Mouse (Mus musculus): ENCODE measurements at regions not wholly inside any gene's neighbourhood (a gene's known extent, or its start where the extent isn't known, plus 50 kb on each side); places are given as distances from the start of the nearest gene placed in this dataset.

DNA sequence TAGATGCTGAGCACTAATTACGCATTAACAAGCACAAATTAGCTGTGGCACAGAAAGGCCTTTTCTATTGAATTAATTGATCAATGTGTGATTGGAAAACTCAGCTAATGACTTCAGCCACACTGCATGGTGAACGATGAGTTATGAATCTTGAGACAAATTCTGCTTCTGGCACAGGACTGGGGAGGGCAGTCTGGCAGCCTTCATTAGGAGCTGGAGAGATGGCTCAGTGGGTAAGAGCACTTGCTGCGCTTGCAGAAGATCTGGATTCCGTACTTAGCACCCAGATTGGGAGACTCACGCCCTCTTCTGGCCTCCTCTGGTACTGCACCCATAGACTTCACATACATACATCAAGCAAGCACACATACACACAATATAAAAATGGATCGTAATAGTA is 793.3 kb downstream of the Tmem132b start:
- no peak for DNase-seq (ENCODE audit: low spot score in 2 of 2)

DNA sequence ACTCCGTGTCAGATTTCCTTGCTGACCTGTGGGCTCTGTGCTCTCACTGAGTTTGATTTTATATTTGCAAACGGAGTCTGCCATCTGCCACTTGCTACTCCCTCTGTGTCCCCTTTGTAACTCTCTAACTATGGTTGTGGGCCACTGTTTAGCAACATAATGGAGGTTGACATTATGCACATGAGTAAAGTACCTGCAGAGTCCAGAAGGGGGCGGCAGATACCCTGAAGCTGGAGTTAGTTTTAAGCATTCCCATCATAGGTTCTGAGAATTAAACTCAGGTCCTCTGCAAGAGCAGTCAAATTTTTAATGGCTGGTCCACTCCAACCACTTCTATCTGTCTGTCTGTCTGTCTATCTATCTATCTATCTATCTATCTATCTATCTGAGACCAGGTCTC is 796.7 kb downstream of the Tmem132b start:
- DNase-seq (ENCODE audit: low spot score in 2 of 2) = no peak

DNA sequence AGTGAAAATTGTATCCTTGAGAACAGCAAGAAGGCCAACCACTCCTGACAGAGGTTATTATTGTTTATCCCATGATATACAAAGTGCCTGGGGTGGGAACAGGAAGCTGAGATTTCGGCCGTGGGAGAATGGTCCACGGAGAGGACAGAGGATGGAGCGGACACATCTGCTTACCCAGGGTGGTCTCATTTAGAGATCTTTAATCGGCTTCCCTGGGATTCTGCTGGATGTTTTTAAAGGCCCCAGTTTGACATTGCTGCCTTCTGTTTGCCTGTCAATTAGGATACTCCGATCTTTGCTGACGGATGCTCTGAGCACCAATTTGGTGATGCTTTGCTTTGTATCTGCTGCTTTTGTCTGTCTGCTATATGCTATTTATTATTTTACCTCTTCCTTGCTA is 803.5 kb downstream of the Tmem132b start:
- no peak for DNase-seq (ENCODE audit: low spot score in 2 of 2)

DNA sequence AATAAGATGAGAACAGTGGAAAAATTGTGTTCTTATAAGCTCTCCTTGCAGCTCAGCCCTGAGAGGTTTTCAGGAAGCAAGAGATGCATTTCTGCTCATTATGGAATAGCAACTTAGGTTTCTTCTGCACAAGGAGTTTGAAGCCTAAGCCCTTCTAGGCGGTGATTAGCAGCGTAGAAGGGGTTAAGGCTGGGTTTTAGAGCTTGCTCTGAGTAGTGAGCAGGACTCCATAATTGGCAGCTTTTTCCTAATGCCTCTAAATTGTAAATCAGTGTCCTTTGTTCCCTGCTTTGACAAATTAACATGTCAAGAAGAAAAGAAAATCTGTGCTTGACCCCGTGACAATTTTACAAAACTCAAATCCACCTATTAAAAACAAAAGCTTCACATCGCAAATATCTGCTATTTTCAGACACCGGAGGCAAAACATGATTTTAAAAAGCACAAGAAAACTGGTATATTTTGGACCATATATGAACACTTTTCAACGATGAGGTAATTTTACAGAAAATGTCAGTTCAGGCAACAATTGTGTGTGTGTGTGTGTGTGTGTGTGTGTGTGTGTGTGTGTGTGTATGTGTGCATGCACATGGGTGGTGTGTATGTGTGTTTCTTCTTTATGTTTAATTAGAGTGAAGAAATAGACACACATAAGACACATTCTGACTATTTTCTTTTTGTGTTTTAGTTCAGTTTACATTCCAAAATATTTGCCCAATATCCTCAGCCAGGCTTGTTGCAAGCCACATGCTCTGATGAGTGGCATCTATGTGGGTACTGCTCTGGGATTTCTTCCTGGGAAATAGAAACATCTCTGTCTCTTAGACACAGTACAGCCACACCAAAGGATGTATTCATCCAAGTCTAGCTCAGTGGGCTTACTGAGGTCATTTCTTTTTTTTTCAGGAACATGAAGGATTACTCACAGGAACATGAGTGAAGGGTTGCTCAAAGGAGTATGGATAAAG is 804.3 kb downstream of the Tmem132b start:
- DNase-seq (ENCODE audit: low spot score in 2 of 2) = no peak

DNA sequence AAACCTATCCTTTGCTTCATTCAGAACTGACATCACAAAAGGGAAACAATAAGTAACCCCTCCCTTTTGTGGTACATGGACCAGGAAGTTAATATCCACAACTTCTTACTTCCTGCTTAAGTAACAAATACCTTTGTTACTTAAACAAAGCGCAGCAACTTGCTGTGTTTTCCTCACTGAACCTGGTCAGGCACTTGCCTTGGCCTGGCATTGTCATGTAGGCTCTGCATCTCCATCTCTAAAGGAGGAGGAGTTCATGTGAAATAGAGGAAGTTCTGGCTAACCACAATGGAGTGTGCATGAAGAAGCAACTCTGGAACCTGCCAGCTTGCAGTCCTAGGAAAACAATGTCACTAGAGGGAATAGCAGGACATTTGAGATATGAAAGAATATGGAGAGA is 806.3 kb downstream of the Tmem132b start:
- no peak for DNase-seq (ENCODE audit: low spot score in 2 of 2)

DNA sequence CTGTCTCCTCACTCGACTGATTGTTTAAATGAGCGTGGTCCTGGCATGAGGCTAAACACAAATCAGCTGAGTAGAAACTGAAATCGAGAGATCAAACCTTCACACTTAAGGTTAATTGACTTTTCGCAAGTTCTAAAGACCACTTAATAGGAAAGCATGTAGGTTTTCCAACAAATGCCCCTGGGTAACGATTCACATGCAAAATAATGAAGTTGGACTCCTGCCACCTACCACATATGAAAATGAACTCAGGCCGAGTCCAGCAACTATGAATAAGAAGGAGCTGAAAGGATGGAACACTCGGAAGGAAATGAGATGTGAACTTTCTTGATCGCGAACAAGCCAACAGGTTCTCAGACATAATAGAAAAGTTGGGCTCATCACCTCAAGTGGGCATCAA is 812.0 kb downstream of the Tmem132b start:
- DNase-seq (ENCODE audit: low spot score in 2 of 2) = no peak

DNA sequence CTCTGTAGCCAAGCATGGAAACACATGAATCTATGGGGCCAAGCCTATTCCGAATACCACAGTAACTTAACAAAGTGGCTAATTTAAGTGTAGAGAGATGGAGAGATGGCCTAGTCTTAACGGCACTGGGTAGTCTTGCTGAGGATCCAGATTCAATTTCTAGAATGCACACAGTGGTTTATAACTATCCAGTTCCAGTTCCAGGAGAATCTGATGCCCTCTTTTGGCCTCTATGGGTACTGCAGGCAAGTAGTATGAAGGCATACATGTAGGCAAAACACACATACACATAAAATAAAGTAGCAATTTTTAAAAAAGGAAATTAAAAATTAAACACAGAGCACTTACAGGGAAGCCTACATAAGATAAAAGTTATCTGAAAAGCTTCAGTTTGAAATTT is 819.4 kb downstream of the Tmem132b start:
- no peak for DNase-seq (ENCODE audit: low spot score in 2 of 2)

DNA sequence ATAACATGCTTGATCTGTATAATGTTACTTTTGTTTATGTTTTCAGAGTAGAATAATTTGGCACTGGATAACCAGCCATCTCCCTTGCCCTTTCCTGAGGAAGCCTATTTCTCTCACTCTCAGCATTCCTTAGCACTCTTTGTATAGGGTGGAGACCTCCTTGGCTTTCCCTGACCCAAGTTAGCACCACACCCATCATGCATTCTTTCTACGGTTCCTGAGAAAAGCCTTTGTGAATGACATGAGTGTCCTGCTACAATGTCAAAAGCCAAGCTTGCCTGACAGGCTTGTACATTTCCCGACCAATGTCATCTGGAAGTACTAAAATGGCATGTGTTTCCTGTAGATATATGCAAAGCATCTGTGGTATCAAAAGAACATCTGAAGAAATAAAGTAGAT is 837.9 kb downstream of the Tmem132b start:
- DNase-seq (ENCODE audit: low spot score in 2 of 2) = no peak

DNA sequence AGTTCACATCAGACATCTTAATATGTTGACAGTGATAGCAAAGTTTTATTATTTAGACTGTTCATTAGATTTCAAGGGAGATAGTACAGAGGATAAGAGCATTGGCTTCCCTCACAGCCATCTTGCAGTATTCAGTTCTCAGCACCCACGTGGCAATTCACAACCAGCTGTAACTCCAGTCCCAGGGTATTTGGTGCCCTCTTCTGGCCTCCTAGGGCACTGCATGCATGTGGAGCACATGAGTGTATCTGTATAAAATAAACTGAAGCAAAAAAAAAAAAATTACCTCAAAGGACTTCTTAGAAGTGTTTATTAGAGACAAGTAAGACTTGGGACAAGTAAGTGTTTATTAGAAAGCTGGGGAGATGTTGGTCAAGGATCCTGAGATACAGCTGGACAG is 849.3 kb upstream of the Tmem132c start:
- DNase-seq (ENCODE audit: low spot score in 2 of 2) = no peak

DNA sequence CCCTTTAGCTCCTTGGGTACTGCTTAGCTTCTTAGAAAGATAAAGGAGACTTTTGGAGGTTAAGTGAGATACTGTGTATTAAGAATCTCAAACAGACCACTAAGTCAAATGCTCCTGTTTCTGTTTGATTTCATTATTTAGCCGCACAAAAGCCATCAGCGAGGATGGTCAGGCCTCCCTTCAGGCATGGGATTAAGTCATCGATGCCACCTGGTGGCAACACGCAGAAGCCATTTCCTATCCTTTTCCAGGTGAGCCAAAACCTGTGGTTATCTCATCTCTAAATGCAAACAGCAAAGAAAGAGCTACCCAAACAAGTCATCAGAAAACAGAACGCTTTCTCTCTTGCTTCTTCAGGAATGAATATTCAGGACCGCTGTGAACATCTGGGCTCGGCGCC is 846.3 kb upstream of the Tmem132c start:
- DNase-seq (ENCODE audit: low spot score in 2 of 2) = no peak

DNA sequence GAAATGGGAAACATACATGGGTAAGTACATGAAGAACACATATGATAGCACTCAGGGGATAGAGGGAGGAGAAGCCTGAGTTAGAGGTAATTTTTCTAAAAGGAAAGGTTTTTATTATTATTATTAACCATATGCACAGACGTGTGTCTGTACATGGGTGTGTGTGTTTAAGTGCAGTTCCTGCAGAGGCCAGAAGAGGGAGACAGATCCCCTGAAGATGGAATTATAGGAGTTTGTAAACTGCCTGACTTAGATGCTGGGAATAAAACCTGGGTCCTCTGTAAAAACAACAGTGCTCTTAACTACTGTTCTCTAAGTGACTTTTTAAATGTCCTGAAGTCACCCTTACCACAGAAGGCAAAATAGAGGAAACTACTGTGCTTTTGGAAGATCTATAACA is 809.9 kb upstream of the Tmem132c start:
- DNase-seq (ENCODE audit: low spot score in 2 of 2) = no peak

DNA sequence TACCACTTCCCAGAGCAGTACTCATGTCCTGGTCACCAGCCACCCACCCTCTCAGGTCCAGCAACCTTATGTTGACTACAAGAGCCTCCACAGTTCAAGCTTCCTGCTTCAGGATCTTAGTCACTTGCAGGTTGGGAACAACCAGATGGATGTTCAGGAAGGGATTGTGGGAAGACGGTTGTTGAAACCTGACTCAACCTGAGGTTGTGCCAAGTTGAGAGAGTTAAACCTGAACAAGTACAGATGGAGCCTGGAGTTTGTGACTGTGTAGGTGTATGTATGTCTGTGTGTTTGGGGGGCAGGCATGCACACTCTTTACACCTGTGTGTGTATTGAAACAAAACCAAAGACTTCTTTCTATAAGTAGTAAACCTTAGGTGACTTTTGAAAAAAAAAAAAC is 802.9 kb upstream of the Tmem132c start:
- no peak for DNase-seq (ENCODE audit: low spot score in 2 of 2)

DNA sequence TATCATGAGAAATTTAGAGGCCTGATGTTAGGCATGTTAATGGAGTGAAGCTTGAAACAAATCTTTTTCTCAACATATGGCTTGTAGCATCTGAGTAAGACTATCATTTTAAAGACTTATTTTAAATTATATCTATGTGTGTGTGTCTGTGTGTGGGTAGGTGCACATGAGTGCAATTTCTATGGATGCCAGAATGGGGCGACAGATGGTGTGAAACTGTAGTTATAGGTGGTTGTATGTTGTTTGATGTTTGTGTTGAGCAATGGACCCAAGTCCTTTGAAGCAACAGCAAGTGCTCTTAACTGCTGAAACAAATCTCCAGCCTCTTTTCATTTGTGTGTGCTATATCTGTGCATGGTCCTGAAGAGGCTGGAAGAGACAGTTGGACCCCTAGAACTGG is 801.1 kb upstream of the Tmem132c start:
- no peak for DNase-seq (ENCODE audit: low spot score in 2 of 2)

DNA sequence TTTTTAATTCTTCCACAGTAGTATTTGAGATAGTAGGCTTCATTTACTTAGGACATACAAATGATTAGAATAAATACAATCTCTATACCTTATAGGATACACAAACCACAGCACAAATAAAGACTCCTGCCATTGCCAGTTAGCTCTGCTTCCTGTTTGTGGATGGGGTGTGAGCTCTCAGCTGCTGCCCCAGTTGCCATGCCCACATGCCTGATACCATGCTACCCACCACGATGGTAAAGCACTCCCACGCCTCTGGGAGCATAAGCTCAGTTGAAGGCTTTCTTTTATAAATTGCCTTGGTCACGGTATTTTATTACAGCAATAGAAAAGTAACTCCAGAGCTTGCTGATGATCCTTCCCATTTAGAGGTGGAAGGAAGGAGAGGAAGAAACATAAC is 765.8 kb upstream of the Tmem132c start:
- DNase-seq (ENCODE audit: low spot score in 2 of 2) = no peak

DNA sequence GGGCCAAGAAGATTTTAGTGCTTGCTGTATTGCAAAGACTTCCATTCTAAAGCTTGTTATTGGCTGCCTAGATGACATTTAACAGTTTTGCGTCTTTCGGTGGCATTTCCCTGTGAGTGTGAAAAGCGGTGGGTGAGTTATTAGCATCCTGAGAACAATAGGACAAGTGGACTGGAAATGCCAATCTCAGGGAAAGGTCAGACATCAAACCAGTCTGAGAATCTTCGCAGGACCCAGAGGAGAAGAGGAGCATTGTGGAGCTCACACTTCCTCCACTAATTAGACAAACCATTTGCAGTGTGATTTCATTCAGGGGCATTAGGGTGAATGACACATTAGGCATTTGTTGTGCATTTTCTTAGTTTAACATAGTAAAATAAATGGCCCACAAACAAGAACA is 719.5 kb upstream of the Tmem132c start:
- DNase-seq (ENCODE audit: low spot score in 2 of 2) = no peak

DNA sequence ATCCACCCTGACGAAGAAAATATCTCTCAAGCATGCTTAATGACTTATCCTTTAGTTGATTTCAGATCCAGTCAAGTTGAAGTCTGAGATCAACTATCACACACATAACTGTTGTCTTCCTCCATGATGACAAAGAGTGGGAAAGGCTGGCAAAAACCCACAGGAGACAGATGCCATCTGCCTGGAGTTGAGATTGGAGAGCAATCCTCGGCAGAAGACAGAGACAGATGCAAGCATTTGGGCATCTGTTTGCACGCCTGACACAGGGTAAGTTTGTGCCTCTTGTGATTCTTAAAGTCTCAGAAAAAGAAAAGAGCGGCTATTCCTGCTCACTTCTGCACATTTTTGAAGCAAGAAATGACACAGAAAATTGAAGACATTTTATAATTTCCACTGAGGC is 715.7 kb upstream of the Tmem132c start:
- DNase-seq (ENCODE audit: low spot score in 2 of 2) = no peak

DNA sequence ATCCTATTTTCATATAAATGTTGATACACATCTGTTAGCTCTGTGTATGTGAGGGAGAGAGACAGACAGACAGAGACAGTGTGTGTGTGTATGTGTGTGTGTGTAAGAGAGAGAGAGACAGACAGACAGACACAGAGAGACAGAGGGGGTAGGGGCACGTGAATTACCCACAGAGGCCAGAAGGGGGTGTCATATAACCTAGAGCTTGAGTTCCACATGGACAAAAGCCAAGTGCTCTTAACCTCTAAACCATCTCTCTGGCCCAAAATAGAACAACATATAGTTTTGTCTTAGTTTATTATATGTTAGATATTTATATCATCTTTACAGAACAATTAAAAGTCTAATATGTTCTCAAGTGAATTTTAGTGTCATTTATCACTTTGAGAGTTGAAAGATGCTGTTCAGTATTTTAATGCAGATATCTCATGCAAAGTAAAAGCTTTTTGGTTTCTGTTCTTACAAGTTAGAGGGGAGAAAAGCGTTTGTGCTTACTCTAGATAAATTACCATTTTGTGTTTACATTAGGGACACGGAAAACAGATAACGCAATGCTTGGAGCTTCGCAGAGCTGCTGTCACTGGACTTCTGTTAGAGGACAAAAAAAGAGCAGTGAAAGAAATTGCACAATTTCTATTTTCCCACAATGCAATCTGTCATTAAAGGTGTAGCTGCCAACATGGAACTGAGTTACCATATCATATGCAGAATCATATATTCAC is 710.6 kb upstream of the Tmem132c start:
- no peak for DNase-seq (ENCODE audit: low spot score in 2 of 2)

DNA sequence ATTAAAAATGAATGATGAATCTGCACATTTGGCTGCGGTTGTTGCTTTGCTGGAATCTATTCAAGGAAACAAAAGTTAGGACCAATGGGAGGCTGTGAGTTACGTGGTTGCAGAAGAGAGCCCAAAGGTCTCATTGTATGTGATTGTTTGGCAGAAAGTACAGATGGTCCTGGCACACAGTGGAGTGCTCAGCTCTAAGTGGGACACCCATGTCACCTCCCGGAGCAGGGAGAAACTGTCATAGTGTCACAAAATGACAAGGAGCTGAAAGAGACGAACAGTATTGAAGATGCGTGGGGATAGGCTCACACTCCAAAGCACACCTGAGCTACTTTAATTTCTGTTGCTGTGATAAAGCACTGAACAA is 710.1 kb upstream of the Tmem132c start:
- no peak for DNase-seq (ENCODE audit: low spot score in 2 of 2)

DNA sequence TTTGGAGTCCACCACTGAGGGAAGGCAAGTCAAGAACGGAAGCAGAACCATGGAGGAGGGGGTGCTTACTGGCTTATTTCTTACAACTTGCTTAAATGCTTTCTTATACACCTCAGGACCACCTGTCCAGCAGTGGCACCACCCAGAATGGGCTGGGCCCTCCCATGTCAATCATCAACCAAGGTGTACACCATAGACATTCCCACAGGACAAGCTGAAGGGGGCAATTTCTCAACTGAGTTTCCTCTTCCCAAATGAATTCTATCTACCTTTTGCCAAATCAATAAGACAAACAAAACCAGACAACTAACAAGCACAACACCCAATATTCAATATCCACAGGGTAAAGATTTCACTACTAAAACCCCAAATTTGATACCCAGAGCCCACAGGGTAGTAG is 709.6 kb upstream of the Tmem132c start:
- DNase-seq (ENCODE audit: low spot score in 2 of 2) = no peak

DNA sequence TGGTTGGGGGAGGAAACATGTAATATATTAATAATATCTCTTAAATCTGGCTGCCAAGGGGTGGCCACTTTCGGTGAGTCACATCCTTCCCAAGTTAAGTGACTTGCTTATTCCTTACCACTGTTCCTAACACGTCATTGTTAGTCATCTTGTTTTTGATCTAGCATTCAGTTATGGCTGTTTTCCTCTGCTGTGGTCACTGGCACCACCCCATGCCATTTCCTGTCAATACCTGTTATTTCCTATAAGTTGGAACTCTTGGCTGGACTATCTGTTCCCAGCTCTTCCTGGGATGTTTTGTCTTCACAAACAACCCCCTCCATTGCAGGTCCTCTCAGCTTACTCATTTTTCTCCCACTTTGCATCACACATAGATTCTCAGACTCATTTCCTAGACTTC is 703.5 kb upstream of the Tmem132c start:
- DNase-seq (ENCODE audit: low spot score in 2 of 2) = no peak

DNA sequence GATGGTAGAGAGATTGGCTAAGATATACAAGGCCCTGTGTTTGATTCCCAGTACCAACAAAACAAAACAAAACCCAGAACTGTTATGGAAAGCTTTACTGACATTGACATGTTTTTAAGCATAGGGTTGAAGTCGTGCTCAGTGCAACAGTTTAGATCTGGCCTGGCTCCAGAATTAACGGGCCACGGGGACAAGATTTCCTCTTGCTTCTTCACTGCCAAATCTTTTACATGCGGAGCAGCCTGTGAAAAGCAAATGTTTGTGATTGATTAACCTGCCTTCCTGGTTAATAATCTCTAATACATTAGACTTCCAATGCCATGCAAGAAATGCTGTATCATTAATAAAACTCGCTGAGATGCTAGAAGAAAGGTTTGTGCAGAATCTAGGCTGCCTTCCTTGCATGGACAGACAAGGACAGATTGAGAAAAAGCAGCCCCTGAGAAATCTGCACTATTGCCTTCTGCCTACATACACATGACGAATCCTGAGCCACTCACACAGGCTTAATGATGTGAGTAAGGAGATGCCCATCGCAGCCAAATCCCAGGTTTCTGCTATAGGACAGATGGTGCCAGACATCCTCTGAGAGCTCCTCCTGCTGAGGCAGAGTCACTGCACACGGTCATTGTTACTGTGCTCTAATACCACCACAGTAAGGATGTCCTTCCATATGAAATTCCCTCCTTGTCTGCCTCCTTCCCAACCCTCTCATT is 697.2 kb upstream of the Tmem132c start:
- DNase-seq (ENCODE audit: low spot score in 2 of 2) = no peak

DNA sequence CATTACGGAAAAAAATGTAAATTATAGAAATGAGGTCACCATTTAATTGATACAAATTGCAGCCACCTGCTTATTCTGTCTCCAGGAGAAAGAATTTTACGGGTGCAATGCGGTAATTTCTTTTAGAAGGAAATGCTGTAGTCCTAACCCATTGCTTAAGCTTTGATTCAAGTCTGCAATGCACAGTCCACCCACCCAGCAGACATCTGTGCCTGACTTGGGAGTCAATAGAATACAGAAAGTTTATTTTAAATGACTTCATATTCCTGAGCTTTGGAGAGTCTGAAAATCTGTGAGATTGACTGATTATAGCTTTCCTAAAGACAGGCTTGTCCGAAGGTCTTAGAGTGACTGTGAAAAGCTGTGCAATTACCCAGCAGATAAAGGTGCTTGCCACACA is 693.8 kb upstream of the Tmem132c start:
- no peak for DNase-seq (ENCODE audit: low spot score in 2 of 2)
